Mouse (Mus musculus): ENCODE measurements around the gene Prex1.
A peak's percentile ranks its signal among the peaks of the same experiment; 100 is the strongest.

Gene Prex1

GRCm38 (mm10) chr2:166631621-166632171 lies 81.9 kb downstream of the Prex1 start:
- no peak for DNase-seq

GRCm38 (mm10) chr2:166631189-166631588 lies 82.4 kb downstream of the Prex1 start:
- no peak for DNase-seq

GRCm38 (mm10) chr2:166629941-166630674 lies 83.5 kb downstream of the Prex1 start:
- DNase-seq = no peak

- DNase-seq = no peak
Observed at GRCm38 (mm10) chr2:166627578-166627977, 86.1 kb downstream of the Prex1 start.

GRCm38 (mm10) chr2:166625219-166625618 lies 88.4 kb downstream of the Prex1 start:
- DNase-seq = no peak

GRCm38 (mm10) chr2:166623081-166623567 lies 90.5 kb downstream of the Prex1 start:
- DNase-seq = peak; percentile 28

- no peak for DNase-seq
Observed at GRCm38 (mm10) chr2:166622590-166622989, 91.0 kb downstream of the Prex1 start.

- DNase-seq = no peak
Observed at GRCm38 (mm10) chr2:166622079-166622478, 91.6 kb downstream of the Prex1 start.

- DNase-seq = no peak
Observed at GRCm38 (mm10) chr2:166620529-166621466, 92.8 kb downstream of the Prex1 start.

GRCm38 (mm10) chr2:166619906-166620490 lies 93.6 kb downstream of the Prex1 start:
- DNase-seq = no peak

- DNase-seq = no peak
Observed at GRCm38 (mm10) chr2:166619270-166619669, 94.4 kb downstream of the Prex1 start.

GRCm38 (mm10) chr2:166617706-166618105 lies 95.9 kb downstream of the Prex1 start:
- no peak for DNase-seq

GRCm38 (mm10) chr2:166615338-166616075 lies 98.1 kb downstream of the Prex1 start:
- no peak for DNase-seq

GRCm38 (mm10) chr2:166610271-166610670 lies 103.4 kb downstream of the Prex1 start:
- no peak for DNase-seq

GRCm38 (mm10) chr2:166608509-166608908 lies 105.1 kb downstream of the Prex1 start:
- no peak for DNase-seq

- DNase-seq = no peak
Observed at GRCm38 (mm10) chr2:166606481-166607245, 107.0 kb downstream of the Prex1 start.

GRCm38 (mm10) chr2:166606053-166606452 lies 107.6 kb downstream of the Prex1 start:
- no peak for DNase-seq

GRCm38 (mm10) chr2:166605164-166605831 lies 108.3 kb downstream of the Prex1 start:
- DNase-seq = no peak

- DNase-seq = no peak
Observed at GRCm38 (mm10) chr2:166602948-166603347, 110.7 kb downstream of the Prex1 start.

GRCm38 (mm10) chr2:166601420-166601819 lies 112.2 kb downstream of the Prex1 start:
- DNase-seq = no peak
